Mouse (Mus musculus) CH12.LX (cell line): Measurements from ENCODE around the gene Timm17a. TPM values are rescaled to one million over a fixed set of nuclear protein-coding genes. Genes with fewer than 3 reads are reported as not detected.

ENCODE experiments used
- DNase-seq: peaks from one replicate; pipeline ENCODE4 v3.0.0-alpha.2; 2013; ENCODE audit errors: extremely low read depth
- H3K27ac ChIP-seq: 2 replicates; pipeline ENCODE4 v1.5.1; 2012; ENCODE audit warnings: low read depth, mild to moderate bottlenecking, control low read depth, moderate library complexity; ENCODE audit not compliant: insufficient read depth
- H3K27me3 ChIP-seq: replicated peaks from 2 replicates; pipeline ENCODE3; 2012; ENCODE audit warnings: inconsistent platforms
- H3K36me3 ChIP-seq, 2 experiments: replicated peaks in 1 of 2; 2 replicates each; pipeline versions ENCODE3 to v1.6.1; 2012; ENCODE audit warnings: inconsistent platforms in 1 of 2, low read length in 1 of 2, mild to moderate bottlenecking in 1 of 2, mixed read lengths in 1 of 2, moderate library complexity in 1 of 2; ENCODE audit not compliant: control insufficient read depth in 1 of 2, insufficient read depth in 1 of 2
- H3K4me1 ChIP-seq, 2 experiments: 2 replicates each; pipeline ENCODE4 v1.6.1; 2012; ENCODE audit warnings: inconsistent platforms in 1 of 2, moderate library complexity in 1 of 2; ENCODE audit not compliant: insufficient read depth in 2 of 2, control insufficient read depth in 1 of 2
- H3K4me2 ChIP-seq: 2 replicates; pipeline ENCODE4 v1.6.1; 2012; ENCODE audit warnings: low read depth, mild to moderate bottlenecking, control low read depth; ENCODE audit not compliant: poor library complexity, insufficient read depth, severe bottlenecking
- H3K4me3 ChIP-seq, 3 experiments: fragments of 150-350 bp in 1 of 3; sonication (generic) in 1 of 3; replicated peaks in 1 of 3; 2 replicates each; pipeline versions ENCODE3 to v1.5.1; 2011 to 2012; ENCODE audit warnings: low read depth in 2 of 3, low read length in 2 of 3, mild to moderate bottlenecking in 2 of 3, moderate library complexity in 2 of 3, control low read depth in 1 of 3, improper control_type of control experiment in 1 of 3, inconsistent platforms in 1 of 3, mixed read lengths in 1 of 3; ENCODE audit not compliant: poor library complexity in 1 of 3
- H3K79me2 ChIP-seq: replicated peaks from 2 replicates; pipeline ENCODE4 v1.6.1; 2012; ENCODE audit warnings: mild to moderate bottlenecking, moderate library complexity; ENCODE audit not compliant: control insufficient read depth, poor library complexity, insufficient read depth, severe bottlenecking; ENCODE audit errors: extremely low read depth
- H3K9ac ChIP-seq: 2 replicates; pipeline ENCODE4 v1.6.1; 2012; ENCODE audit warnings: low read depth, mild to moderate bottlenecking, control low read depth, moderate library complexity; ENCODE audit not compliant: insufficient read depth
- H3K9me3 ChIP-seq: replicated peaks from 2 replicates; pipeline ENCODE3; 2012; ENCODE audit warnings: low read length, inconsistent platforms, mixed read lengths
- BHLHE40 ChIP-seq: IDR thresholded peaks from 2 replicates; pipeline ENCODE4 v1.6.1; 2011; ENCODE audit warnings: mild to moderate bottlenecking, low read depth, low read length, improper control_type of control experiment
- E2F4 ChIP-seq: IDR thresholded peaks from 2 replicates; pipeline ENCODE4 v1.6.1; 2011; ENCODE audit warnings: low read depth, low read length, improper control_type of control experiment; ENCODE audit not compliant: insufficient replicate concordance
- ELF1 ChIP-seq: IDR thresholded peaks from 2 replicates; pipeline ENCODE4 v1.6.1; 2014; ENCODE audit warnings: low read depth, mild to moderate bottlenecking, inconsistent platforms, low read length, improper control_type of control experiment
- HCFC1 ChIP-seq: IDR thresholded peaks from 2 replicates; pipeline ENCODE4 v1.6.1; 2012; ENCODE audit warnings: low read depth, mild to moderate bottlenecking, inconsistent platforms, low read length, improper control_type of control experiment
- IRF4 ChIP-seq: IDR thresholded peaks from 2 replicates; pipeline ENCODE4 v1.6.1; 2014; ENCODE audit warnings: low read depth, mild to moderate bottlenecking, inconsistent platforms, low read length, improper control_type of control experiment
- JUN ChIP-seq: IDR thresholded peaks from 2 replicates; pipeline ENCODE4 v1.6.1; 2011; ENCODE audit warnings: low read depth, mild to moderate bottlenecking, low read length, improper control_type of control experiment, moderate library complexity; ENCODE audit not compliant: insufficient read depth
- KAT2A ChIP-seq: IDR thresholded peaks from 2 replicates; pipeline ENCODE4 v1.6.1; 2012; ENCODE audit warnings: low read length, improper control_type of control experiment, inconsistent platforms; ENCODE audit not compliant: insufficient replicate concordance
- MAX ChIP-seq: IDR thresholded peaks from 2 replicates; pipeline ENCODE4 v1.6.1; 2011; ENCODE audit warnings: low read length, improper control_type of control experiment
- MYC ChIP-seq: IDR thresholded peaks from 2 replicates; pipeline ENCODE4 v1.6.1; 2011; ENCODE audit warnings: low read depth, mild to moderate bottlenecking, improper control_type of control experiment, low read length
- NELFE ChIP-seq: IDR thresholded peaks from 2 replicates; pipeline ENCODE4 v1.6.1; 2011; ENCODE audit warnings: low read depth, low read length, improper control_type of control experiment
- NRF1 ChIP-seq: IDR thresholded peaks from 2 replicates; pipeline ENCODE4 v1.6.1; 2014; ENCODE audit warnings: low read depth, mild to moderate bottlenecking, inconsistent platforms, low read length, improper control_type of control experiment, moderate library complexity
- POLR2A ChIP-seq: IDR thresholded peaks from 2 replicates; pipeline ENCODE4 v1.6.1; 2011; ENCODE audit warnings: low read depth, mild to moderate bottlenecking, improper control_type of control experiment, low read length
- RAD21 ChIP-seq: IDR thresholded peaks from 2 replicates; pipeline ENCODE4 v1.6.1; 2011; ENCODE audit warnings: low read depth, mild to moderate bottlenecking, low read length, improper control_type of control experiment, moderate library complexity
- SIN3A ChIP-seq: IDR thresholded peaks from 2 replicates; pipeline ENCODE4 v1.6.1; 2012; ENCODE audit warnings: low read length, improper control_type of control experiment, inconsistent platforms
- SMC3 ChIP-seq: IDR thresholded peaks from 2 replicates; pipeline ENCODE4 v1.6.1; 2011; ENCODE audit warnings: low read depth, low read length, improper control_type of control experiment
- TBP ChIP-seq: conservative IDR thresholded peaks from 2 replicates; pipeline ENCODE4 v1.6.1; 2011; ENCODE audit warnings: low read depth, low read length, improper control_type of control experiment
- TCF12 ChIP-seq: IDR thresholded peaks from 2 replicates; pipeline ENCODE4 v1.6.1; 2014; ENCODE audit warnings: low read depth, mild to moderate bottlenecking, inconsistent platforms, low read length, improper control_type of control experiment
- UBTF ChIP-seq: IDR thresholded peaks from 2 replicates; pipeline ENCODE4 v1.6.1; 2012; ENCODE audit warnings: low read depth, mild to moderate bottlenecking, inconsistent platforms, low read length, improper control_type of control experiment, moderate library complexity
- USF2 ChIP-seq: conservative IDR thresholded peaks from 2 replicates; pipeline ENCODE4 v1.6.1; 2011; ENCODE audit warnings: low read depth, low read length, improper control_type of control experiment
- ZMIZ1 ChIP-seq: IDR thresholded peaks from 2 replicates; pipeline ENCODE4 v1.6.1; 2012; ENCODE audit warnings: low read depth, mild to moderate bottlenecking, inconsistent platforms, low read length, improper control_type of control experiment
- ZNF384 ChIP-seq: IDR thresholded peaks from 2 replicates; pipeline ENCODE4 v1.6.1; 2012; ENCODE audit warnings: low read depth, low read length, improper control_type of control experiment, inconsistent platforms
- dilution Hi-C: fragments of 300-500 bp; cut with MboI; formaldehyde crosslinking; loops from 2 replicates; pipeline ENCODE4 v1.14.3; 2020; ENCODE audit warnings: low sequenced_read_pairs; ENCODE audit not compliant: extremely low pct_unique_long_range_greater_than_20kb, extremely low pct_ligation_motif_present
- in situ Hi-C: fragments of 300-500 bp; cut with MboI; formaldehyde crosslinking; loops from 3 replicates; pipeline ENCODE4 v1.14.3; 2019; ENCODE audit warnings: low sequenced_read_pairs, low pct_ligation_motif_present, low pct_unique_long_range_greater_than_20kb, mixed read lengths
- polyA plus RNA-seq: library from polyadenylated mRNA; unstranded; fragments of >175 nt; gene quantifications from 2 replicates; pipeline ENCODE4 v1.2.1, GENCODE M21; 2012; ENCODE audit warnings: low read depth; ENCODE audit not compliant: insufficient read length
- total RNA-seq, 2 experiments: library from RNA; depleted of rRNA; stranded (reverse); fragments of 300-350 nt in 1 of 2; fragments of >200 nt in 1 of 2; gene quantifications; 2 replicates each; pipeline ENCODE4 v1.2.3; 2012 to 2014

Timm17a gene
- total and polyA plus RNA-seq, 3 experiments: 126 to 341 (median 238) TPM

GRCm38 (mm10) chr1:135283826-135284291 is 29.7 kb downstream of the Timm17a start, which contains the start of gene Rnpep:
Gene Rnpep (minus strand): TSS chr1:135284084.
- Histone ChIP-seq H3K4me3 (peak within 1 kb of the TSS; percentile 72 to 93 (median 91)), H3K4me2 (peak within 1 kb of the TSS; percentile 63), H3K27me3 (no peaks in the 10 kb centered on the region), H3K4me1 (peaks cover 3 to 30% of the 10 kb centered on the region in 2 experiments; a peak in 3 of 4 replicates), H3K9ac (peak within 1 kb of the TSS; percentile 92), H3K9me3 (no peaks in the 10 kb centered on the region), H3K79me2 (peaks cover 33% of the 10 kb centered on the region), H3K36me3 (peaks cover 2 to 24% of the 10 kb centered on the region in 2 experiments), H3K27ac (peak within 1 kb of the TSS; percentile 42)
- in situ Hi-C loops (no loop called here), dilution Hi-C loops (no loop called here)
- peak; percentile 71 for DNase-seq
- TF ChIP-seq SMC3: no peak
- no peak for TF ChIP-seq KAT2A
- peak; percentile 73; the same call in 1 of the 2 replicates for TF ChIP-seq NELFE
- 0 out of 2 replicates have a peak, but pooled peaks have one; percentile 31 for TF ChIP-seq TBP
- peak; percentile 60; the same call in 1 of the 2 replicates for TF ChIP-seq TCF12
- TF ChIP-seq SIN3A: 0 out of 2 replicates have a peak, but pooled peaks have one; percentile 24
- TF ChIP-seq USF2: no peak
- no peak for TF ChIP-seq IRF4
- TF ChIP-seq UBTF: peak; percentile 94
- peak; percentile 91 for TF ChIP-seq POLR2A
- no peak for TF ChIP-seq BHLHE40
- TF ChIP-seq E2F4: no peak
- peak; percentile 68 for TF ChIP-seq ELF1
- TF ChIP-seq RAD21: no peak
- no peak for TF ChIP-seq ZNF384
- peak; percentile 64; the same call in 1 of the 2 replicates for TF ChIP-seq ZMIZ1
- TF ChIP-seq JUN: no peak
- no peak for TF ChIP-seq MAX
- no peak for TF ChIP-seq MYC
- TF ChIP-seq HCFC1: no peak
- TF ChIP-seq NRF1: no peak
